Mouse (Mus musculus) right cerebral cortex, postnatal 4 days (tissue): ENCODE results near the gene Kctd17.

Source experiments
- DNase-seq: peaks from one replicate; pipeline ENCODE4 v3.0.0-alpha.2; 2022

Gene Kctd17

DNA sequence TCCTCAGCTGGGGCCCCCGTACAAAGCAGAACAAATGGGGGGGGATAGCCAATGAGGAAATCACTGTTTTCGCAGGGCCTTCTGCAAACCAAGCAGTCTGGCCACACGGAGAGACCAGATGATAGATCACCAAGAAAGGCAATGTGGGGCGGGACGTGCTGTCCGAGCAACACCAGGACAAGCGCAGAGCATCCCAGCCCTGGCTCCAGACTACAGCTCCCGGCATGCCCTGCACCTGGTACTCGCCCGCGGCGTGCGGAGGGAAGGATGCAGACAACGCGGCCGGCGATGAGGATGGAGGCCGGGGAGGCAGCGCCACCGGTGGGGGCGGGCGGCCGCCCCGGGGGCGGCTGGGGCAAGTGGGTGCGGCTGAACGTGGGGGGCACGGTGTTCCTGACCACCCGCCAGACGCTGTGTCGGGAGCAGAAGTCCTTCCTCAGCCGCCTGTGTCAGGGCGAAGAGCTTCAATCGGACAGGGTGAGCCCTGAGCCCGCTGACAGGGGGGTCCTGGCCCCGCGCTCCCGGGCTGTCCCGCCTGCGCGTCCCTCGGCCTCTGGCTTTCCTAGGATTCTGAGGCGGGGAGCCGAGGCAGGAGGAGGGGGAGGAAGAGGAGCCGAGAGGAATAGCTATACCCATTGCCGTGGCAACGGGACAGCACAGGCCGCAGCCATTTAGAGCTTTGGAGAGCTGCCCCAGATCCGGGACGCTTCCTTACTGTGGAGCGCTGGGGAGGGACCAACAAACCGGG is at the start of gene Kctd17:
Kctd17 (plus strand) TSS at position 174 of the 748 bp plus-strand sequence.
- DNase-seq, result peak; percentile 80

DNA sequence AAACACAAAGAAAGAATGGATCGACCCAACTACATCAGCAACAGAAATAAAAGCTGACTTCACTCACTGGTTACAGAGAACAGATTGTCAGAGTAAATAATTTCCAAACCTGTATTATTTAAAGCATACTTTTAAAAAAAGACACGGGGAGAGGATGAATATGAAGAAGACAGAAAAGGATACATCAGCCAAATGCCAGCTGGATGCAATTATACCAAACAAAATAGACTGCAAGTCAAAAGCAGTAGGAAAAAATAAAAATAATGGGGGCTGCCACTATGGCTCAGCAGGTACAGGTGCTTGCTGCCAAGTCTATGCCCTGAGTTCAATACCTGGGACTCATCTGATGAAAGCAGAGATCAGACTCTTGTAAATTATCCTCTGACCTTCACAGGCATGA is 48.2 kb upstream of the Kctd17 start:
- DNase-seq, result no peak

- no peak for DNase-seq
These were observed 47.6 kb upstream of the Kctd17 start for GRCm38 (mm10) chr15:78380741-78381140.

DNA sequence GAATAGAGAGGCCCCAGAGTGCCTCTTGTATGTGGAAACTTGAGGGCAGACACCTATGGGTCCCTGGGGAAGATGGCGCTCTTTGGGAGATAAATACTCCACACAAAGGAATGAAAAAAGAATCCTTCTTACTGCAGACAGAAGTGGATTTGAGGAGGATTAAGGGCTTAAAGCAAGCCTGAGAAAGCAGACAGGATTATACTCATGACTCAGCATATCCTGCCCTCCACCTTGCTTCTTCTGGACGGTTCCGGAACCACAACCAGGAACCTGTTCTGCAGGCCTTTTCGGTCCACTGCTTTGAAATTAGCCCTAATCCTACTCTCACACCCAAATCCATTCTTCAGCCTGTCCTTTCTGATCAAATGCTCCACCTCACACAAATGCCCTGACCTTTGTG is 46.2 kb upstream of the Kctd17 start:
- DNase-seq, result no peak

- peak; percentile 23 for DNase-seq
These were observed 44.7 kb upstream of the Kctd17 start for GRCm38 (mm10) chr15:78383450-78384219.

GRCm38 (mm10) chr15:78384220-78385116 is 43.9 kb upstream of the Kctd17 start:
- DNase-seq, result peak; percentile 27

- no peak for DNase-seq
These were observed 42.8 kb upstream of the Kctd17 start for GRCm38 (mm10) chr15:78385564-78385963.

- no peak for DNase-seq
These were observed 37.5 kb upstream of the Kctd17 start for GRCm38 (mm10) chr15:78390855-78391254.

DNA sequence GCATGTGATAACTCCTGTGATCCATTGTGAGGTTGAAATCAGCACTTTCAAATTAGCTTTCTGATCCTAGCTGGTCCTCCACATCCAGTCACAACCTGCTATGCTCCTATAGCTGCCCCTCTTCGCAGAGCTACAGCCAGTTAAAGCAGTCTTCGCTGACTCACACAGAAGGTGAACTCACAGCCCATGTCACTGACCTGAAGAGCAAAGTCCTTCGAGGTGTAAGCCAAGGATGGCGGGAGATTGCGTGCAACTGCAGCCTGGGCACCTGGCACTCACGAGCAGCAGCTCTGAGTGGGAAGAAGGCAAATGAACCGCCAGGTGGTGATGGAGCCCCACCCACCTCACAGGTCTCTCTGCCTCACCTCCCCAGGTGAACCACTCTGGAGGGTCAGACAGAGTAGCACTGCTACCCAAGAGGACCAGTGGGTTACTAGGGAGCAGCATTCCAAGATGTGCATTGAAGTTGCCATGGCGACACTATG is 32.8 kb upstream of the Kctd17 start, which contains the start of gene Tex33:
Tex33 (minus strand) TSS at position 435 of the 485 bp plus-strand sequence.
- DNase-seq, result no peak

GRCm38 (mm10) chr15:78401345-78401744 is 27.0 kb upstream of the Kctd17 start:
- no peak for DNase-seq

- peak; percentile 48 for DNase-seq
These were observed 26.4 kb upstream of the Kctd17 start for GRCm38 (mm10) chr15:78401921-78402320.

DNA sequence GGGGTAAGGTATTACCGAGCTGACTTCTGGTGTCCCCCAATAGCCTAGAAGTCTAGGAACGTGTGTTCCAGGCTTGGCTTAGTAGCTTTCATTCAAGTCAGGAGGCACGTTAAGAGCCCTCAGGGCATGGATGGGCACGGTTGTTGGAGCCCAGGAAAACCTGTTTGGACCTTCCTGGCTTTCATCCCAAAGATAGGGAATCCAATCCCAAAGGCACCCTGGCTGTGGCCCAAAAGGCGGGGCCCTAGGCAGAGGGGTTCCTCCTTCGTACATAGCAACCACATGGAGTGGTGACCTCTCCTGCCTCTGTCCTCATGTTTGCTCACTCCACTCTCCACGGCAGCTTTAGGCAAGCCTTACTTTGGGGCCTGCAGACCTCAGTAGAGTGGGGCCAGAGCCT is 25.9 kb upstream of the Kctd17 start:
- peak; percentile 22 for DNase-seq

GRCm38 (mm10) chr15:78403301-78403741 is 25.0 kb upstream of the Kctd17 start:
- DNase-seq, result no peak

DNA sequence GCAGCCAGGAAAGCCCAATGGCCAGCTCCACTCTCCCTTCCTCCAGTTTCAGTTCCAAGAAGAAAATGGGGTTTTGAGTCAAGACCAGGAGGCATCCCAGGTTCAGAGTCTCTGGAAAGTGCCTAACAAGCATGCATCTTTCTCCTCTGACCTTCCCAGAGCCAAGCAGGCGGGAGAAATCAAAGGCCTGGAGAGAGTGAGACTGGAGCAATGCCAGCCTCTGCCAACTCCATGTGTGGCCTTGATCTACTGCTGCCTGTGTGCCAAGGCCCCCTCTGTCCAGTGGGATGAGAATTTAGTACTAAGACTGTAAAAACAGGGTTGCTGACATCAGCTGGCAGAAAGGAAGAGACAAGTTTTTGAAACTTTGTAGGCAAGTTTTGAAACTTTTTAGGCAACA is 24.5 kb upstream of the Kctd17 start:
- peak; percentile 58 for DNase-seq

- DNase-seq, result no peak
These were observed 23.3 kb upstream of the Kctd17 start for GRCm38 (mm10) chr15:78405098-78405497.

GRCm38 (mm10) chr15:78405517-78406211 is 22.7 kb upstream of the Kctd17 start, which contains the start of gene Tst:
TSS of gene Tst (minus strand) at chr15:78405907.
- peak; percentile 82 for DNase-seq

DNA sequence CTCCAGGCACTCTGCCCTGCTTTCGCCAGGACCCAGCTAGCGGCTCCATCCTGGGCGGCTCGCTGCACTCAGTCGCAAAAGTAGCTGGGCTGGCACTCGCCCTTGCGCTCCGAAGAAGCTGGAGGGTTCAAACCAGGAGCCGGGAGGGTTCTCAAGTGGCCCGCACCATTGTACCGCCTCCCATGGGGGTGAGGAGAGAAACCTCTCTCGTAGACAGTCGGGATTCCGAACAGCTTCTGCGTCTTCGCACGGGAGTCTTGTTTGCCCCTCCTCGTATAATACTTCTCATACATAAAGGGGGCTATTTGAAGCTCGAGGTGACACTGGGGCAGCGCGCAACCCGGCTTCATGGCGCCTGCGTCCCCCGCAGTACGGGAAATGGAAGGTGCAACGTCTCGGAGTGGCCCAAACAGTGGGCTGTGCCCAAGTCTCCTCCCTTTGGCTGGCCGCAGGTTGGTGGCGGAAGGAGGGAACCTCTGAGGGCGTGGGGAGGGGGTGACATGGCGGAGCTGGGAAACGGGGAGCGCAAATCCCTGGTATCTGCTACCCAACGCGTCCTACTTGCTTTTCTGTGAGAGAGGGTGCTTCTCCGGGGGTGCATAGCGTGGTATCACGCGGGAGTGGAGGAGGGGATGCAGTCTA is 21.9 kb upstream of the Kctd17 start, which contains the start of gene Mpst:
Mpst (plus strand) TSS at position 124 of the 642 bp plus-strand sequence.
- peak; percentile 81 for DNase-seq

DNA sequence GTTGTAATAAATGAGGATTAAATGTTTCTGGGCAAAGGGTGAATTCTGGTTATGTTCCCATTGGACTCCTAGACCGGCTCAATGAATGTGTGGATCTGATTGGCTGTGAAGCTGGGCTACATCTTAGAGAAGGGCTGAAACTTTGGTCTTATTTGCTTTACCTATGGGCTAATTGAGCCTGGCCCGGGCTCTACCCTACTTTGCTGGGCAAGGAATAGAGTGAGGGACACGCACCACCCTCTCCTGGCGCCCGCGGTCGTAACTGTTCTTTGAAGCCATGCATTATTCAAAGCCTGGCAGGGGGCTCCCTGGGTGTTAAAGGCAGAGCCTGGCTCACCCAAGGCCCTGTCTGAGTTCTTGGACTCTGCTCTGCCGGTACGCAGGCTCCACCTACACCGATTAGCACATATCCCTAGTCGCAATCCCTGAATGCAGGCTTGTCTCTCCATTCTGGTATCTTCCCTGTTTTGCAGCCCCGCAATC is 18.8 kb upstream of the Kctd17 start:
- DNase-seq, result no peak

- DNase-seq, result no peak
These were observed 15.2 kb upstream of the Kctd17 start for GRCm38 (mm10) chr15:78413083-78413718.

DNA sequence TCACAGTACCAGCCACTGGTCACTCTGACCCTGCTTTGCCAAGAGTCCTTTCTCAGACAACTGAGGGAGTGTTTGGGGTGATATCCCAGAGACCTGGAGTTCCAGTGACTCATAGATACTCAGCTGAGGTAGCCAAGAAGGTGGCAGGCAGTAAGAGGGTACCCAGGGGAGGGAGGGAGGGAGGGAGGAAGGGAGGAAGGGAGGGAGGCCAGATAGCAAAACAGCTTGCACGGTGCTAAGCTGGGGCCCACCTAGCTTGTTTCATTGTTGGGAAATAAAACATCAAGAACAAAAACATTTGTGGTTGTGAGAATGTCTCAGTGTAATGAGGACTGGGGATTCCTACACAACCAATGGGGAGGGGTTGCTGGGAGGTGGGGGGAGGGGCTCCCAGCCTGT is 14.6 kb upstream of the Kctd17 start:
- DNase-seq, result no peak

DNA sequence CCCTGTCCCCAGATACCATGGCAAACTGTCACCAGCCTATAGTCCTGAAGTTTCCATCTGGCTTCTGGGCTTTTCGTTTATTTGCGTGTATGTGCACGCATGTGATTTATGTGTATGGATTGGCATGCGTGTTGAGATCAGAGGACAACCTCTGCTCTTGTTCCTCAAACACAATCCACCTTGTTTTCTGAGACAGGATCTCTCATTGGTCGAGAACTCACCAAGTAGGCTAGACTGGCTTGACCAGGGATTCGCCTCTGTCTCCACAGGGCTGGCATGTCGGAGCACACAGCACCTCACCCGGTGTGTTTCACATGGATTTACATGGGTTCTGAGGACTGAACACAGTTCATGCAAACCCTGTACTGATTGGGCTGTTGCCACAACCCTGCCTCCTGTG is 14.2 kb upstream of the Kctd17 start:
- DNase-seq, result no peak
